Mouse (Mus musculus) midbrain, embryonic 16.5 days (tissue): Measurements from ENCODE around the gene Ak3. TPM values are rescaled to one million over a fixed set of nuclear protein-coding genes. Genes with fewer than 3 reads are reported as not detected.

Experiments used
- ATAC-seq: fragments of 200-750 bp; cut with Nextera tagmentation; 2 replicates; pipeline ENCODE4 v1.8.0; 2017; ENCODE audit warnings: moderate TSS enrichment
- H3K27ac ChIP-seq: fragments of 300-500 bp; sonication (generic); 2 replicates; pipeline ENCODE4 v1.5.1; 2014; ENCODE audit warnings: mild to moderate bottlenecking, low read length, mixed read lengths
- H3K27me3 ChIP-seq: fragments of 300-500 bp; sonication (generic); 2 replicates; pipeline ENCODE4 v1.6.1; 2014; ENCODE audit warnings: low read depth, low read length, mixed read lengths; ENCODE audit not compliant: control insufficient read depth, insufficient read depth
- H3K36me3 ChIP-seq: fragments of 300-500 bp; sonication (generic); 2 replicates; pipeline ENCODE4 v1.6.1; 2014; ENCODE audit warnings: mild to moderate bottlenecking, low read length, moderate library complexity, mixed read lengths; ENCODE audit not compliant: control insufficient read depth, insufficient read depth
- H3K4me1 ChIP-seq: fragments of 300-500 bp; sonication (generic); 2 replicates; pipeline ENCODE4 v1.6.1; 2014; ENCODE audit warnings: mild to moderate bottlenecking, low read length, mixed read lengths; ENCODE audit not compliant: control insufficient read depth, insufficient read depth
- H3K4me2 ChIP-seq: fragments of 300-500 bp; sonication (generic); 2 replicates; pipeline ENCODE4 v1.6.1; 2014; ENCODE audit warnings: mild to moderate bottlenecking, low read length, mixed read lengths
- H3K4me3 ChIP-seq: fragments of 300-500 bp; sonication (generic); 2 replicates; pipeline ENCODE4 v1.5.1; 2014; ENCODE audit warnings: low read depth, mild to moderate bottlenecking, low read length, moderate library complexity, mixed read lengths
- H3K9ac ChIP-seq: fragments of 300-500 bp; sonication (generic); 2 replicates; pipeline ENCODE4 v1.6.1; 2014; ENCODE audit warnings: low read depth, low read length, mixed read lengths
- H3K9me3 ChIP-seq: fragments of 300-500 bp; sonication (generic); replicated peaks from 2 replicates; pipeline ENCODE4 v1.6.1; 2014; ENCODE audit warnings: mild to moderate bottlenecking, low read length, mixed read lengths; ENCODE audit not compliant: control insufficient read depth, poor library complexity, severe bottlenecking
- WGBS: fragments of 180-500 bp; shearing (Covaris S2); extraction: QIAGEN DNeasy Blood & Tissue Kit; methylation state at CpG from one replicate; pipeline ENCODE4 v1.1.7; 2014; 5-methylcytosine and 5-hydroxymethylcytosine counted together
- polyA plus RNA-seq: library from polyadenylated mRNA; unstranded; fragments of >200 nt; fragmentation: Nextera tagmentation; extraction: Ambion mirVana; gene quantifications from 2 replicates; pipeline ENCODE4 v1.2.1, GENCODE M21; 2015

Gene Ak3
- polyA plus RNA-seq, 1 experiment from 2014 or later: 75.1 TPM

DNA sequence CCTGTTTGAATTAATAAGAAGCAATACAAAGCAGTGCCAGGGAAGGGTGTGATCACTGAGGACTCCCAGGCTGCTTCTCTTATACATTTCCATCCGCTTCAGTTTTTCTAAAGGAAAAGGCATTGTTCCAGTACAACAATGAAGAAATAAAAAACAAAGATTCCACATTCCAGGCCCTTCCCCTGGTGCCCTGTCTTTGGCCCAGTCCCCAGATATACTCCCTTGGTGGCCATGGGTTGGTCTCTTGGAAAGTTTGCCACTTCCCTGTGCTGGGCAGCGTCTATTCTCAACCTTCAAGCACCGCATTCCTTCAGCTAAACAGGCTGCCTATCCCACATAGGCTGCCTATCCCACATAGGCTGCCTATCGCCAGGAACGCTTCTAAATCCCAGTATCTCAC lies 10.7 kb downstream of the Ak3 start:
- Histone ChIP-seq H3K4me3 (no peak overlapping the region), H3K36me3 (peaks cover 3% of the 10 kb centered on the region; the same call in 1 of the 2 replicates), H3K27me3 (no peaks in the 10 kb centered on the region), H3K4me1 (no peaks in the 10 kb centered on the region), H3K27ac (no peak overlapping the region), H3K9ac (no peak overlapping the region), H3K9me3 (no peaks in the 10 kb centered on the region), H3K4me2 (no peak overlapping the region)
- WGBS: 79% methylated on average over 5 of the region's 5 CpGs
- no peak for ATAC-seq

DNA sequence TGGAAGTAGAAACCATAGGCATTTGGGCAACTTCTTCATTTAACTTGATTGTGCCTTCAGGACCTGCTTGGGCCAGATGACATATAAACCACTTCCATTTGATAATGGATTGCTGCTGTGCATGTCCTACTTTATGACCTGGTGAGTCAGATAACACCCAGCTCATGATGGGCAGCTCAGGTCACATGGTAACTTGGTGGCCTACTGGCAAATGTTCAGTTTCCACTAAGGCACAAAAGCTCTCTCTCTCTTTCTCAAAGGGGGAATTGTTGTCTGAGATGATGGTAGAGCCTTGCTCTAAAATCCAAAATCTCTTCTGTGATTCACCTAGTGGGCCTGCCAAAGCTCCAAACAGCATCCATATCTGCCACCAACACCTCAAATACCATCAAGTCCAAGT lies 15.1 kb downstream of the Ak3 start:
- ATAC-seq: no peak

DNA sequence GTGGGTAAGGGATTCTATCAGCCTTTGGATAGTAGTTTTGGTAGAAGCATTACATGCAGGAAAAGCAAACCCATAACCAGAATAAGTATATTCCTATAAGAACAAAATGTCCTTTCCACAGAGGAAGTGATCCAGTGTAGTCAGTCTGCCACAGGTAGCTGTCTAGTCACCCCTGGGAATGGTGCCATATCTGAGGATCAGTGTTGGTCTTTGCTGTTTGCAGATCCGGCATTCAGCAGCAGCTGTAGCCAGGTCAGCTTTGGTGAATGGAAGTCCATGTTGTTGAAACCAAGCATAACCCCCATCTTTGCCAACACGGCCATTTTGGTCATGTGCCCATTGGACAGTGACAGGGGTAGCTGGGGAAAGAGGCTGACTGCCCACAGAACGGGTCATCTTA lies 16.0 kb downstream of the Ak3 start:
- no peak for ATAC-seq
- Histone ChIP-seq H3K36me3 (peaks cover 9% of the 10 kb centered on the region; the same call in 1 of the 2 replicates), H3K4me1 (no peaks in the 10 kb centered on the region), H3K4me3 (no peak overlapping the region), H3K4me2 (no peak overlapping the region), H3K9ac (no peak overlapping the region), H3K9me3 (no peaks in the 10 kb centered on the region), H3K27me3 (no peaks in the 10 kb centered on the region), H3K27ac (no peak overlapping the region)
- 99% methylated on average over 3 of the region's 3 CpGs for WGBS

More for the DNA sequence above, 15.1 kb downstream of the Ak3 start:
- no peaks in the 10 kb centered on the region for H3K27me3 ChIP-seq
- H3K4me1 ChIP-seq: no peaks in the 10 kb centered on the region
- H3K9ac ChIP-seq: no peak overlapping the region
- H3K4me3 ChIP-seq: no peak overlapping the region
- H3K9me3 ChIP-seq: no peaks in the 10 kb centered on the region
- H3K4me2 ChIP-seq: no peak overlapping the region
- peaks cover 9% of the 10 kb centered on the region; the same call in 1 of the 2 replicates for H3K36me3 ChIP-seq
- H3K27ac ChIP-seq: no peak overlapping the region

DNA sequence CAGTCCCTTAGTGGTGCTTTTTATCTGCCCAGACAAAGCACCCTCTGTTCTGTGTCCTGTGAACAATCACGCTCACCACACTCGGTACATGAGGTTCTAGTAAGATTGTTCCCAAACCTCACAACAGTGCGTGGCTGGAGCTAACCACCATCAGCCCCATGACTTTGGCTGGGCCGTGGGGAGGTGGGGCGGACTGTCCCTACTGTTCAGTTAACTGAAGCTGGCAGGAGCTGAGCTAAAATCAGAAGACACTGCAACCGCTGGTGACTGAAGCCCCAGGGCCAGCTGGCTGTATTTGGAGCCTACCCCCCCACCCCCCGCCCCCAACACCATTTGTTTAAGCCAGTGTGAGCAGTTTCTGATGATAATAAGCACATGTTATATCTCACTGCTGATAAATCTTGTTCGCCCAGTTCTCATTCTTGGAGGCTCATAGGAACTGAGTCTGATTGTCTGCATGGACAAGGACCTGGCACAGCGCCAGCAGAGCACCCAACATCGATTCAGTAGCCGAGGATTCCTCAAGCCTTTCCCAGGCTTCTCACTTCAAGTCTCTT lies 23.3 kb downstream of the Ak3 start:
- H3K27me3 ChIP-seq: no peaks in the 10 kb centered on the region
- H3K9me3 ChIP-seq: no peaks in the 10 kb centered on the region
- no peak overlapping the region for H3K4me3 ChIP-seq
- H3K4me2 ChIP-seq: no peak overlapping the region
- no peak overlapping the region for H3K9ac ChIP-seq
- H3K27ac ChIP-seq: no peak overlapping the region
- H3K4me1 ChIP-seq: no peaks in the 10 kb centered on the region
- peaks cover 24% of the 10 kb centered on the region for H3K36me3 ChIP-seq
- peak; percentile 87 for ATAC-seq
- 58% methylated on average over 11 of the region's 11 CpGs for WGBS

DNA sequence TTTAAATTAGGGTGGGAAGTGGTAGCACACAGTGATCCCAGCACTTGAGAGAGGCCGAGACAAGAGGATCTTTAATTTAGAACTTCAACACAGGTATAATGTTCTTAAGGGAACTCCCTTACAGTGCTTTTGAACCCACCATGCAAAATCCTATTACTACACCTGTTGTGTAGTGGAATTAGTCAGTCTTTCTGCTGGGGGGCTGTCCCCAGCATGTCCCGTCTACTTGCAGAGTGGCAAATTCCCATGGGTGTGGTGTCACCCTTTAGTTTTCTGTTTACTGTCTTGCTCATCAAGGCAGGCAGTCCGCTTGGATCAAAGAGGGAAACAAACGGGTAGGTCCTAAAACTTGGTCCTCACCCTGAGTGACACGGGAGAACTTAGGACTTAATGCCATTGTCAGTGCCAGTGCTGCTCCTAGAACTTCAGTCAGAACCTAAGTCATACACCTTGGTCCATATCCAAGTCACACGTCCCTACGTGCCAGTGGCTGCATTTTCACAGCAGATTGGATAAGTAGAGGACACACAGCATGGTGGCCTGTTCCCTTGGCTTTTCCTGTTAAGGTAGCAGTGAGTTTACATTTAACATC lies 25.9 kb downstream of the Ak3 start:
- no peaks in the 10 kb centered on the region for H3K27me3 ChIP-seq
- ATAC-seq: no peak
- no peaks in the 10 kb centered on the region for H3K4me1 ChIP-seq
- no peaks in the 10 kb centered on the region for H3K9me3 ChIP-seq
- 90% methylated on average over 7 of the region's 7 CpGs for WGBS
- H3K9ac ChIP-seq: no peak overlapping the region
- no peak overlapping the region for H3K27ac ChIP-seq
- peaks cover 29% of the 10 kb centered on the region for H3K36me3 ChIP-seq
- H3K4me3 ChIP-seq: no peak overlapping the region
- no peak overlapping the region for H3K4me2 ChIP-seq

DNA sequence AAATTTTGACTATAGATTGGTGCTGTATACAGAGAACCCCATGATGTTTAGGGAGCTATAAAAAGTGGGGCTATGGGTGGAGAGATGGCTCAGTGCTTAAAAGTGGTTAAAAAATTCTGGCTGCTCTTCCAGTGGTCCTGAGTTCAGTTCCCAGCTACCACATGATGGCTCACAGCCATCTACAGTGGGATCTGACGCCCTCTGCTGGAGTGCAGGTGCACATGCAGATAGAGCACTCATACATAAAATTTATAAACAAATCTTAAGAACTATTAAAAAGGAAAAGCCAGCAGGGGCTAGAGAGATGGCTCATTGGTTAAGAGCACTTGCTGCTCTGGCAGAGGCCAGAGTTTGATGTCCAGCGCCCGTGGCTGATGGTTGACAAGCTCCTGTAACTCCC lies 28.1 kb downstream of the Ak3 start:
- H3K27me3 ChIP-seq: no peaks in the 10 kb centered on the region
- H3K36me3 ChIP-seq: peaks cover 32% of the 10 kb centered on the region
- no peak overlapping the region for H3K27ac ChIP-seq
- H3K9ac ChIP-seq: no peak overlapping the region
- no peak for ATAC-seq
- H3K4me2 ChIP-seq: no peak overlapping the region
- H3K4me1 ChIP-seq: no peaks in the 10 kb centered on the region
- 96% methylated on average over 3 of the region's 3 CpGs for WGBS
- no peak overlapping the region for H3K4me3 ChIP-seq
- no peaks in the 10 kb centered on the region for H3K9me3 ChIP-seq

DNA sequence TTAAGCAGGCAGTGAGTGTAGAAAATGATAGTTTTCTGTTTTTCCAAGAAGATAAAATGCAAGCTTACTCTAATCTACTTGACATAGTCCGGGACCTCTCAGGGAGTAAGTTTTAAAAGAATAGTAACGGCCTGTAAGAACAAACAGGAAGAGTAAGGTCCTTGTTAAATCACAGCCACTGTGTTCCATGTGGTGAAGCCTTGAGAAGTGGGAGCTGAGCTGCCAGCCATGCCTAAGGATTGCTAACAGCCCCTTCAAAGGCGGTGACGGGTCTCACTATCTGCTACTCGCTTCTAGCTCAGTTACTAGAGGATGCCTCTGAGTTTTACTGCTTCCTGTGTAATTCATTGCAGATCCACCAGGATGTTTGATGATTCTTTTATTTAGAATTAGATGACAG lies 31.0 kb downstream of the Ak3 start:
- no peak overlapping the region for H3K4me3 ChIP-seq
- no peaks in the 10 kb centered on the region for H3K9me3 ChIP-seq
- WGBS: 82% methylated on average over 5 of the region's 5 CpGs
- no peaks in the 10 kb centered on the region for H3K27me3 ChIP-seq
- no peak overlapping the region for H3K4me2 ChIP-seq
- no peak overlapping the region for H3K9ac ChIP-seq
- H3K27ac ChIP-seq: no peak overlapping the region
- ATAC-seq: no peak
- no peaks in the 10 kb centered on the region for H3K4me1 ChIP-seq
- H3K36me3 ChIP-seq: peaks cover 29% of the 10 kb centered on the region

DNA sequence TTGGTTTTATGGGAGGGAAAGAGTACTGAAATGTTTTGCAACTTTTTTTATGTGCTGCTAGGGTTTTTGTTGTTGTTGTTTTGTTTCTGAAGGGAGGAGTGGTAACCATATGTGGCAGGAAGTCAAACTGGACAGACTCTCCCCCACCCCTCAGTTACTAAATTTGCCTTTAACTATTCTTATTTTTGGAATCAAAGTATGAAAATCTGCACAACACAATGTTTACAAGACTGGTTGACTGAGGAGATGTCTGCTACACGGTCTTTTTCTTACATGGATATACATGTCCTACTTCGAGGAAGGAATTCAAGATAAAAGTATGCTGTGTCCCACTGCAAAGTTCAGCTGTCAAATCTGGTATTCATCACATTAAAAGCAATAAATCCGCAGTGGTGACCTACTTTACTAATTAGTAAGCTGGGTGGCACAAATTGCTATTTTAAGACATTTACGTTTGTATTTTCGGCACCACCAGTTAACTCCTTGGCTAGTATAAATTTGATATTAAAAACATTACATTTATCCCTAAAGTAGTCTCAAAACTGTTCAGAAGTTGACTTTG lies 31.5 kb downstream of the Ak3 start:
- H3K4me2 ChIP-seq: no peak overlapping the region
- 91% methylated on average over 5 of the region's 5 CpGs for WGBS
- no peak overlapping the region for H3K27ac ChIP-seq
- peaks cover 24% of the 10 kb centered on the region for H3K36me3 ChIP-seq
- no peak overlapping the region for H3K9ac ChIP-seq
- H3K27me3 ChIP-seq: no peaks in the 10 kb centered on the region
- no peaks in the 10 kb centered on the region for H3K9me3 ChIP-seq
- H3K4me1 ChIP-seq: no peaks in the 10 kb centered on the region
- no peak overlapping the region for H3K4me3 ChIP-seq
- no peak for ATAC-seq

DNA sequence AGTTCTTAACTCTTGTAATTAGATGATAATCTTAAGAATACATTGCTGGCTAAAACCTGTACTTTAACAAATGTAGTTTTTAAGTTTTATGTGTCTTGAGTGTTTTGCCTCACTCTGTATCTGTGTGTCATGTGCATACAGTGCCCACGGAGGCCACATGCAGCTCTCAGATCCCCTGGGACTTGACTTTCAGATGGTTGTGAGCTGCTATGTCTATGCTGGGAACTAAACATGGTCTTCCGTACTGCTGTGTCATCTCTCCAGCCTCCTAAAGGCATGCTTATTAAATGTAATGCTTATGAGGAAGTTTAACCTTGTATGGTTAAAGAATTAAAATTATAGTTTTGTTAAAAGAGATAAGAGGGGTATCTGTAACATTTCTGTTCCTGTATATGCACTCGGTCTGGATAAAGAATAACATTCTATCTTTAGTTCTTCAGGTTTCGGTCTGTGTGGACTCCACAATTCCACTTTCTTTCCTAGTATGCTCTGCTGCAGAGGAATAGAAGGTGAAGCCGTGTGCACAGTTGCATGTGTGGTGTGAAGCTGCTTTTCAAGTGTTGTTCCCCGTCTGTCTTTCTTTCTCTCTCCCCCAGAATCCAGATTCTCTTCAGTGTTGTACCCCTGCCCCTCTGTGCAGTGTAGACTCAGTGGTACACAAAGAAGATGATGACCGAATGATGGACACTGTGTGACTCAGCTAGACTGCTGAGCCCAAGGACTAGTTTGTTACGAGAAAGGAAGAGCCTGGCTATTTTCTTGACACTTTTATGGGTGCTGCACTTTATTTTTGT lies 32.2 kb downstream of the Ak3 start:
- Histone ChIP-seq H3K36me3 (peaks cover 20% of the 10 kb centered on the region), H3K27ac (no peak overlapping the region), H3K27me3 (no peaks in the 10 kb centered on the region), H3K4me2 (no peak overlapping the region), H3K9me3 (no peaks in the 10 kb centered on the region), H3K4me3 (no peak overlapping the region), H3K4me1 (no peaks in the 10 kb centered on the region), H3K9ac (no peak overlapping the region)
- no peak for ATAC-seq
- WGBS: 86% methylated on average over 8 of the region's 8 CpGs
